Mouse (Mus musculus) bone marrow macrophage, adult 2 months (primary cell): ENCODE data around the gene Chst8. TPM values are rescaled to one million over a fixed set of nuclear protein-coding genes. Genes with fewer than 3 reads are reported as not detected.

ENCODE experiments used
- H3K27ac ChIP-seq: 2 replicates; pipeline ENCODE4 v1.5.1; 2012; ENCODE audit warnings: low read depth, low read length; ENCODE audit not compliant: insufficient read depth
- H3K4me1 ChIP-seq: 2 replicates; pipeline ENCODE4 v1.6.1; 2012; ENCODE audit warnings: low read length; ENCODE audit not compliant: control insufficient read depth, insufficient read depth
- H3K4me3 ChIP-seq: 2 replicates; pipeline ENCODE4 v1.5.1; 2012; ENCODE audit warnings: mild to moderate bottlenecking, low read length, moderate library complexity; ENCODE audit not compliant: insufficient read depth
- CTCF ChIP-seq: IDR thresholded peaks from 2 replicates; pipeline ENCODE4 v1.5.1; 2012; ENCODE audit warnings: low read depth, mild to moderate bottlenecking, low read length, moderate library complexity
- POLR2A ChIP-seq: IDR thresholded peaks from 2 replicates; pipeline ENCODE4 v1.6.1; 2012; ENCODE audit warnings: mild to moderate bottlenecking, low read depth, low read length, borderline replicate concordance
- polyA plus RNA-seq: library from polyadenylated mRNA; stranded (reverse); fragments of >200 nt; gene quantifications from 2 replicates; pipeline ENCODE4 v1.2.4, GENCODE M21; 2012; ENCODE audit not compliant: missing spikeins, insufficient read depth, insufficient read length

Chst8 gene
- polyA plus RNA-seq, 1 experiment: not detected

- TF ChIP-seq POLR2A: no peak
- TF ChIP-seq CTCF: 0 out of 2 replicates have a peak, but pooled peaks have one; percentile 26
- Histone ChIP-seq H3K4me1 (no peaks in the 10 kb centered on the region), H3K4me3 (no peak overlapping the region), H3K27ac (no peak overlapping the region)
Observed at GRCm38 (mm10) chr7:34826255-34826909, 13.9 kb upstream of the Chst8 start.

- TF ChIP-seq POLR2A: no peak
- no peak for TF ChIP-seq CTCF
- H3K4me3 ChIP-seq: no peak overlapping the region
- H3K27ac ChIP-seq: no peak overlapping the region
- no peaks in the 10 kb centered on the region for H3K4me1 ChIP-seq
Observed at GRCm38 (mm10) chr7:34821587-34821986, 9.1 kb upstream of the Chst8 start.

- H3K27ac ChIP-seq: no peak overlapping the region
- no peak overlapping the region for H3K4me3 ChIP-seq
- TF ChIP-seq CTCF (no peak), POLR2A (no peak)
- no peaks in the 10 kb centered on the region for H3K4me1 ChIP-seq
Observed at GRCm38 (mm10) chr7:34820554-34820953, 8.0 kb upstream of the Chst8 start.

GRCm38 (mm10) chr7:34819796-34820195 lies 7.3 kb upstream of the Chst8 start:
- H3K27ac ChIP-seq: no peak overlapping the region
- H3K4me1 ChIP-seq: no peaks in the 10 kb centered on the region
- no peak overlapping the region for H3K4me3 ChIP-seq
- TF ChIP-seq POLR2A (no peak), CTCF (no peak)

- H3K4me1 ChIP-seq: no peaks in the 10 kb centered on the region
- H3K27ac ChIP-seq: no peak overlapping the region
- no peak for TF ChIP-seq POLR2A
- TF ChIP-seq CTCF: no peak
- H3K4me3 ChIP-seq: no peak overlapping the region
Observed at GRCm38 (mm10) chr7:34818660-34819059, 6.1 kb upstream of the Chst8 start.

DNA sequence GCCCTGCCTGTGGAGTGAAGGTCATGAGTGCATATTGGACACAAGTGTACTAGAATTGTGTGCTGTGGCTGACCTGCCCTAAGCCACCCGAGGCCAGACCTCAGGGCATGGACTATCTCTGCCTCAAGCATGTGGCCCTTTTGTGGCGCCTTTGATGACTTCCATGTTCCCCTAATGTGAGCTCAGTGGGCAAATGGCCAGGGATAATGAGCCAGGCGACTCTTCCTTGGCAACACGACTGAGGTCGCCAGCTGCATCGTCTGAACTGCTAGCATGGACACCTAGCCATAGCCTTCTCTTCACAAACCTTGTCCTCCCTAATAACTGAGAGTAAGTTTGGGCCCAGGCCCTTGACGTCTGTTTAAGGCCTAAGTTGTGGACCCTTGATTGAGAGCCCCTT lies 4.5 kb upstream of the Chst8 start:
- no peak overlapping the region for H3K4me3 ChIP-seq
- TF ChIP-seq CTCF (no peak), POLR2A (no peak)
- no peak overlapping the region for H3K27ac ChIP-seq
- H3K4me1 ChIP-seq: no peaks in the 10 kb centered on the region

- no peak for TF ChIP-seq CTCF
- TF ChIP-seq POLR2A: no peak
- Histone ChIP-seq H3K4me1 (no peaks in the 10 kb centered on the region), H3K27ac (no peak overlapping the region), H3K4me3 (no peak overlapping the region)
Observed at GRCm38 (mm10) chr7:34814801-34815200, 2.3 kb upstream of the Chst8 start.

GRCm38 (mm10) chr7:34811531-34812526 lies 682 bp downstream of the Chst8 start:
- Histone ChIP-seq H3K27ac (no peak overlapping the region), H3K4me3 (peak overlapping the region; percentile 38; the same call in 1 of the 2 replicates), H3K4me1 (no peaks in the 10 kb centered on the region)
- TF ChIP-seq CTCF: no peak
- no peak for TF ChIP-seq POLR2A

GRCm38 (mm10) chr7:34811060-34811459 lies 1.5 kb downstream of the Chst8 start:
- H3K4me1 ChIP-seq: no peaks in the 10 kb centered on the region
- no peak overlapping the region for H3K27ac ChIP-seq
- H3K4me3 ChIP-seq: no peak overlapping the region
- no peak for TF ChIP-seq POLR2A
- TF ChIP-seq CTCF: no peak

DNA sequence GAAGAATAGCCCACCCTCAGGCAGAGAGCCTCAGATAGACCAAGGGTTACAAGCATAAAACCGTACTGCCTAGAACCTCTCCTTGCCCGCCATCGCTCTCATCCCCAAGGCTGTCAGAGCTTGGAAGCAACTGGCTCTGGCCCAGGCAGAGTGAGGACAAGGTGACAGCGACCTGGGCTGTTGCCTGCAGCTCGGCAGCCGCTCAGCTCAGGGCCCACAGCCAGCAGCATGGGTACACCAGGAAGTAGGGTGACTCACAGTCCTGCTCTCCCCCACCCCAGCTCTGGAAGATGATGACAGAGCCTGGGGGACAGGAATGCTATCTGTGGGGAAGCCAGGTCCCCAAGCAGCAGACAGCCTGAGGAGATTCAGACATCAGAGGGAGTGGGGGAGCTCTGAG lies 6.2 kb downstream of the Chst8 start:
- Histone ChIP-seq H3K4me1 (no peaks in the 10 kb centered on the region), H3K27ac (no peak overlapping the region), H3K4me3 (no peak overlapping the region)
- TF ChIP-seq CTCF (no peak), POLR2A (no peak)
